In genomic region chr4:116557306-116558121, GRCm38 (mm10) we compare ENCODE assay signal across 8 mouse cellular contexts. TPM values are rescaled to one million over a fixed set of nuclear protein-coding genes. Genes with fewer than 3 reads are reported as not detected.
A peak's percentile ranks its signal among the peaks of the same experiment; 100 is the strongest.
DNase-seq lines count a peak whose midpoint lies in the region; ATAC-seq and TF ChIP-seq lines count a peak whose summit lies in the region.

Gpbp1l1 (plus strand) TSS chr4:116557658.

- under 1% methylated on average over 48 of the region's 78 CpGs for WGBS in embryonic facial prominence, embryonic 14.5 days
- WGBS in limb, embryonic 14.5 days = 3% methylated on average over 46 of the region's 78 CpGs
- WGBS in midbrain, postnatal 0 days = under 1% methylated on average over 72 of the region's 78 CpGs

- peak within 1 kb of the TSS; percentile 75 for H3K4me2 ChIP-seq in embryonic facial prominence, embryonic 14.5 days (ENCODE audit: low read depth, low read length)
- peak within 1 kb of the TSS; percentile 80 for H3K4me2 ChIP-seq in limb, embryonic 14.5 days (replicated peaks; ENCODE audit: low read depth, low read length, severe bottlenecking)
- H3K4me2 ChIP-seq in midbrain, postnatal 0 days (ENCODE audit: low read depth, low read length, poor library complexity, severe bottlenecking) = peak within 1 kb of the TSS; percentile 67

- H3K36me3 ChIP-seq in embryonic facial prominence, embryonic 14.5 days (ENCODE audit: control insufficient read depth, insufficient read depth, low read length) = peaks cover 13% of the 10 kb centered on the region
- H3K36me3 ChIP-seq in limb, embryonic 14.5 days (ENCODE audit: control insufficient read depth, insufficient read depth, low read length) = peaks cover 15% of the 10 kb centered on the region
- peaks cover 6% of the 10 kb centered on the region; the same call in 1 of the 2 replicates for H3K36me3 ChIP-seq in midbrain, postnatal 0 days (ENCODE audit: insufficient read depth, low read length)

- peak within 1 kb of the TSS; percentile 87 for H3K9ac ChIP-seq in embryonic facial prominence, embryonic 14.5 days (ENCODE audit: low read depth, low read length)
- H3K9ac ChIP-seq in limb, embryonic 14.5 days (ENCODE audit: low read depth, low read length, severe bottlenecking) = peak within 1 kb of the TSS; percentile 90
- peak within 1 kb of the TSS; percentile 71 for H3K9ac ChIP-seq in midbrain, postnatal 0 days (replicated peaks; ENCODE audit: low read length, poor library complexity, severe bottlenecking)

- peak within 1 kb of the TSS; percentile 94 for H3K4me3 ChIP-seq in embryonic facial prominence, embryonic 14.5 days (ENCODE audit: low read depth, low read length)
- peak within 1 kb of the TSS; percentile 93 for H3K4me3 ChIP-seq in limb, embryonic 14.5 days (replicated peaks; ENCODE audit: low read length)
- peak within 1 kb of the TSS; percentile 94 for H3K4me3 ChIP-seq in midbrain, postnatal 0 days (ENCODE audit: low read depth, low read length)

- TF ChIP-seq POLR2A in limb, embryonic 14.5 days (IDR thresholded peaks at IDR 0.05; ENCODE audit: borderline replicate concordance, extremely low read depth, insufficient read depth, insufficient read length) = peak; percentile 38; the same call in 1 of the 2 replicates

- peaks cover 8% of the 10 kb centered on the region for H3K4me1 ChIP-seq in embryonic facial prominence, embryonic 14.5 days (ENCODE audit: control insufficient read depth, insufficient read depth, low read length)
- peaks cover 12% of the 10 kb centered on the region for H3K4me1 ChIP-seq in limb, embryonic 14.5 days (ENCODE audit: control insufficient read depth, insufficient read depth, low read length)
- 0 out of 2 replicates have a peak, but pooled peaks cover 2% of the 10 kb centered on the region for H3K4me1 ChIP-seq in midbrain, postnatal 0 days (ENCODE audit: insufficient read depth, low read length)

- no peaks in the 10 kb centered on the region for H3K27me3 ChIP-seq in embryonic facial prominence, embryonic 14.5 days (replicated peaks; ENCODE audit: control insufficient read depth, insufficient read depth, low read length)
- no peaks in the 10 kb centered on the region for H3K27me3 ChIP-seq in limb, embryonic 14.5 days (ENCODE audit: control insufficient read depth, insufficient read depth, low read length)
- no peaks in the 10 kb centered on the region for H3K27me3 ChIP-seq in midbrain, postnatal 0 days (ENCODE audit: insufficient read depth, low read length)

- peak; percentile 88 for DNase-seq in 3T3-L1 (ENCODE audit: low read depth, low spot score)
- peak; percentile 97 to 98 for DNase-seq in adrenal gland, postnatal 4 days (ENCODE audit: low spot score in 2 of 2)
- peak; percentile 97 for DNase-seq in embryonic facial prominence, embryonic 14.5 days (ENCODE audit: low spot score)
- peak; percentile 95 for DNase-seq in heart, adult 8-10 months (ENCODE audit: low spot score)
- DNase-seq in kidney, adult 9 months = peak; percentile 98
- DNase-seq in limb, embryonic 14.5 days (ENCODE audit: low spot score) = peak; percentile 95
- peak; percentile 97 for DNase-seq in midbrain, postnatal 0 days (ENCODE audit: low spot score)
- peak; percentile 98 for DNase-seq in spleen, postnatal 14 days (ENCODE audit: low spot score in 2 of 2)

- peak; percentile 63 for TF ChIP-seq CTCF in midbrain, postnatal 0 days (IDR thresholded peaks at IDR 0.05)

- ATAC-seq in embryonic facial prominence, embryonic 14.5 days (ENCODE audit: low read depth) = peak; percentile 96
- peak; percentile 95 for ATAC-seq in limb, embryonic 14.5 days (ENCODE audit: low FRiP score, low read depth)
- ATAC-seq in midbrain, postnatal 0 days (ENCODE audit: low FRiP score) = peak; percentile 98

- no peaks in the 10 kb centered on the region for H3K9me3 ChIP-seq in embryonic facial prominence, embryonic 14.5 days (ENCODE audit: control insufficient read depth, low read length)
- no peaks in the 10 kb centered on the region for H3K9me3 ChIP-seq in limb, embryonic 14.5 days (ENCODE audit: control insufficient read depth, low read length)
- no peaks in the 10 kb centered on the region for H3K9me3 ChIP-seq in midbrain, postnatal 0 days (ENCODE audit: low read length)

- peak within 1 kb of the TSS; percentile 94 for H3K27ac ChIP-seq in embryonic facial prominence, embryonic 14.5 days (replicated peaks; ENCODE audit: low read depth, low read length)
- H3K27ac ChIP-seq in limb, embryonic 14.5 days (replicated peaks; ENCODE audit: low read depth, low read length) = peak within 1 kb of the TSS; percentile 87
- H3K27ac ChIP-seq in midbrain, postnatal 0 days (ENCODE audit: low read depth, low read length) = peak within 1 kb of the TSS; percentile 94

RNA-seq across cellular contexts. Expression of gene Gpbp1l1, which starts in this region (rescaled TPM):
- total RNA-seq in adrenal gland, postnatal 4 days (2021) = 10 to 100 TPM; 68.3 to 77.2 TPM
- 37.4 and 38.6 TPM in 2 replicates for polyA plus RNA-seq in embryonic facial prominence, embryonic 14.5 days (2014; fragmentation: Nextera tagmentation; extraction: Ambion mirVana)
- 10 to 100 TPM; 65.2 to 87.3 (median 72.0) TPM for total RNA-seq in heart, adult 8-10 months (2022)
- 45.4 and 60.0 TPM in 2 replicates for polyA plus RNA-seq in limb, embryonic 14.5 days (2012; rRNA removed)
- 38.0 and 42.0 TPM in 2 replicates for polyA plus RNA-seq in limb, embryonic 14.5 days (2014; fragmentation: Nextera tagmentation; extraction: Ambion mirVana)
- 33.7 and 45.5 TPM in 2 replicates for total RNA-seq in midbrain, postnatal 0 days (2014; rRNA removed)
- polyA plus RNA-seq in midbrain, postnatal 0 days (2015; fragmentation: Nextera tagmentation; extraction: Ambion mirVana) = 13.7 and 14.7 TPM in 2 replicates

Comparison
In these comparisons a context has a peak if more than half of its experiments do, and no peak if none do; other contexts are left out.
1. Peak in every context shown above with its lines: DNase-seq, ATAC-seq, H3K4me3 ChIP-seq and H3K27ac ChIP-seq.